Mouse (Mus musculus): ENCODE measurements around the gene B4galnt1. TPM values are rescaled to one million over a fixed set of nuclear protein-coding genes. Genes with fewer than 3 reads are reported as not detected.
A peak's percentile ranks its signal among the peaks of the same experiment; 100 is the strongest.

B4galnt1 gene
- polyA plus RNA-seq, 2 experiments = 11.8 to 12.1 TPM

DNA sequence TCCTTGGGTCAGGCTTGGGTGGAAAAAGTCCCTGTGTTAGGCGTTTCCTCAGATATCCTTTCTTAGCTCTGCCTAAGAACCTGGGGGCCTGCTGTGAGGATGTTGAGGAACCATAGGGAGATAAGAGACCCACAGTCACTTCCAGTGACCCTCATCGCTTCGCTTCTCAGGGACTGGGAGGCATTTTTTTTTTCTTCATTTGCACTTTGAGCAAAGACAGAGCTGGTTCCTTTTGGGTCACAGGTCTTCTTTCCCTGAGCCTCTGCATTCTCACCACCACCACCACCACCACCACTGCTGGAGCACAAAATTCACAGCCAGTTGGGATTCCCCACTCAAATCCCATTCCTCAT is 15.6 kb downstream of the B4galnt1 start:
- H3K27me3 ChIP-seq (ENCODE audit: control insufficient read depth, insufficient read depth, low read length) = peaks cover 46% of the 10 kb centered on the region
- H3K4me2 ChIP-seq (replicated peaks; ENCODE audit: low read depth, low read length, severe bottlenecking) = peak overlapping the region; percentile 45
- WGBS = 22% methylated on average over 3 of the region's 3 CpGs
- H3K4me3 ChIP-seq (replicated peaks; ENCODE audit: low read length) = peak overlapping the region; percentile 22; the same call in 1 of the 2 replicates
- H3K9ac ChIP-seq (ENCODE audit: low read depth, low read length, severe bottlenecking) = no peak overlapping the region
- peaks cover 37% of the 10 kb centered on the region for H3K36me3 ChIP-seq (ENCODE audit: control insufficient read depth, insufficient read depth, low read length)
- ATAC-seq (ENCODE audit: low FRiP score, low read depth) = no peak
- DNase-seq (ENCODE audit: low spot score) = no peak
- no peak overlapping the region for H3K27ac ChIP-seq (replicated peaks; ENCODE audit: low read depth, low read length)
- TF ChIP-seq POLR2A (IDR thresholded peaks at IDR 0.05; ENCODE audit: borderline replicate concordance, extremely low read depth, insufficient read depth, insufficient read length) = no peak
- peaks cover 19% of the 10 kb centered on the region for H3K4me1 ChIP-seq (ENCODE audit: control insufficient read depth, insufficient read depth, low read length)
- no peaks in the 10 kb centered on the region for H3K9me3 ChIP-seq (ENCODE audit: control insufficient read depth, low read length)

DNA sequence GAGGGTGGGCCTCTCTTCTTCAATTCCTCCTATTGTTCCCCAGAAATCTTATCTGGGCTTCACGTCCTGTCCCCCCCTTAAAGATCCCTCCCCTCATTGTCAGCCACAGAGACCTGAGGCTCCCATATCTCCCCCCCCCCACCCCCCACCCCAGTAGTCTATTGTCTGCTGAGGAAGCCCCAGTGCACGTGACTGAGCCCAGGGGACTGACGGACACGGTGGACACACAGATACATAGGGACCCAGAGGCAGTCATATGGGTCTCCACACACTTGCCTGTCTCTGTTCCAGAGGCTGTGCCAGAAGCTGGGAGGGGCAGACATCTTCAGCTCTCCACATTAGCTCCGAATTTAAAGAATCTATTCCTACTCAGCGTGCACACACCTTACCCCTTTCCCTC is 16.5 kb downstream of the B4galnt1 start:
- peaks cover 42% of the 10 kb centered on the region for H3K27me3 ChIP-seq (ENCODE audit: control insufficient read depth, insufficient read depth, low read length)
- H3K4me1 ChIP-seq (ENCODE audit: control insufficient read depth, insufficient read depth, low read length) = peaks cover 19% of the 10 kb centered on the region
- WGBS = 87% methylated on average over 6 of the region's 6 CpGs
- no peak overlapping the region for H3K27ac ChIP-seq (replicated peaks; ENCODE audit: low read depth, low read length)
- H3K4me2 ChIP-seq (replicated peaks; ENCODE audit: low read depth, low read length, severe bottlenecking) = no peak overlapping the region
- H3K9me3 ChIP-seq (ENCODE audit: control insufficient read depth, low read length) = no peaks in the 10 kb centered on the region
- H3K9ac ChIP-seq (ENCODE audit: low read depth, low read length, severe bottlenecking) = no peak overlapping the region
- H3K4me3 ChIP-seq (replicated peaks; ENCODE audit: low read length) = no peak overlapping the region
- no peak for ATAC-seq (ENCODE audit: low FRiP score, low read depth)
- no peak for DNase-seq (ENCODE audit: low spot score)
- no peak for TF ChIP-seq POLR2A (IDR thresholded peaks at IDR 0.05; ENCODE audit: borderline replicate concordance, extremely low read depth, insufficient read depth, insufficient read length)
- H3K36me3 ChIP-seq (ENCODE audit: control insufficient read depth, insufficient read depth, low read length) = peaks cover 46% of the 10 kb centered on the region

GRCm38 (mm10) chr10:127182624-127183023 is 17.6 kb downstream of the B4galnt1 start:
- no peak for ATAC-seq (ENCODE audit: low FRiP score, low read depth)
- no peak overlapping the region for H3K9ac ChIP-seq (ENCODE audit: low read depth, low read length, severe bottlenecking)
- 86% methylated on average over 4 of the region's 4 CpGs for WGBS
- H3K9me3 ChIP-seq (ENCODE audit: control insufficient read depth, low read length) = no peaks in the 10 kb centered on the region
- H3K27ac ChIP-seq (replicated peaks; ENCODE audit: low read depth, low read length) = no peak overlapping the region
- no peak for TF ChIP-seq POLR2A (IDR thresholded peaks at IDR 0.05; ENCODE audit: borderline replicate concordance, extremely low read depth, insufficient read depth, insufficient read length)
- peaks cover 33% of the 10 kb centered on the region for H3K27me3 ChIP-seq (ENCODE audit: control insufficient read depth, insufficient read depth, low read length)
- no peak for DNase-seq (ENCODE audit: low spot score)
- no peak overlapping the region for H3K4me2 ChIP-seq (replicated peaks; ENCODE audit: low read depth, low read length, severe bottlenecking)
- H3K4me3 ChIP-seq (replicated peaks; ENCODE audit: low read length) = no peak overlapping the region
- H3K4me1 ChIP-seq (ENCODE audit: control insufficient read depth, insufficient read depth, low read length) = peaks cover 22% of the 10 kb centered on the region
- H3K36me3 ChIP-seq (ENCODE audit: control insufficient read depth, insufficient read depth, low read length) = peaks cover 53% of the 10 kb centered on the region

DNA sequence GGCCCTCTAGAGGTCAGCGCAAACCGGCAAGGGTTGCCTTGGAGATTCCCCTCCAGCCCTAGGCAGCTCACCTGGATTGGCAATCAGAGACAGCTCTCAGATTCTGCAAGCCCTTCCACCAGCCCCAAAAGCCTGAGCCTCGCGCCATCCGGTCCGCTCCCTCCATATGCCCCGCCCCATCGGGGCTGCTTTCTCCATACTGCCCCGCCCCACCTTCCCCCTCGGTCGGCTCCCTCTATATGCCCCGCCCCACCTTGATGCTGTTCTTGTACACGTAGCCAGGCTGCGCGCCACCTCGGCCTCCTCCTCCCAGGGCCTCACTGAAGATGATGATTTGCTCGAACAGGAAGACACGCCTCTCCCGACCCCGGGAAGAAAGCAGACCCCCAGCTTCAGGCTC is 18.7 kb downstream of the B4galnt1 start:
- 17% methylated on average over 16 of the region's 20 CpGs for WGBS
- DNase-seq (ENCODE audit: low spot score) = no peak
- peaks cover 17% of the 10 kb centered on the region for H3K4me1 ChIP-seq (ENCODE audit: control insufficient read depth, insufficient read depth, low read length)

GRCm38 (mm10) chr10:127185101-127185500 is 20.1 kb downstream of the B4galnt1 start:
- no peak for ATAC-seq (ENCODE audit: low FRiP score, low read depth)
- H3K27me3 ChIP-seq (ENCODE audit: control insufficient read depth, insufficient read depth, low read length) = peaks cover 9% of the 10 kb centered on the region
- H3K4me1 ChIP-seq (ENCODE audit: control insufficient read depth, insufficient read depth, low read length) = peaks cover 17% of the 10 kb centered on the region

More for the DNA sequence above, 18.7 kb downstream of the B4galnt1 start:
- no peak for ATAC-seq (ENCODE audit: low FRiP score, low read depth)
- H3K4me2 ChIP-seq (replicated peaks; ENCODE audit: low read depth, low read length, severe bottlenecking) = no peak overlapping the region
- TF ChIP-seq POLR2A (IDR thresholded peaks at IDR 0.05; ENCODE audit: borderline replicate concordance, extremely low read depth, insufficient read depth, insufficient read length) = no peak
- peaks cover 22% of the 10 kb centered on the region for H3K27me3 ChIP-seq (ENCODE audit: control insufficient read depth, insufficient read depth, low read length)
- H3K9me3 ChIP-seq (ENCODE audit: control insufficient read depth, low read length) = no peaks in the 10 kb centered on the region
- no peak overlapping the region for H3K27ac ChIP-seq (replicated peaks; ENCODE audit: low read depth, low read length)
- peaks cover 53% of the 10 kb centered on the region for H3K36me3 ChIP-seq (ENCODE audit: control insufficient read depth, insufficient read depth, low read length)
- H3K4me3 ChIP-seq (replicated peaks; ENCODE audit: low read length) = no peak overlapping the region
- no peak overlapping the region for H3K9ac ChIP-seq (ENCODE audit: low read depth, low read length, severe bottlenecking)

GRCm38 (mm10) chr10:127185506-127185905 is 20.5 kb downstream of the B4galnt1 start:
- peaks cover 17% of the 10 kb centered on the region for H3K4me1 ChIP-seq (ENCODE audit: control insufficient read depth, insufficient read depth, low read length)
- no peaks in the 10 kb centered on the region for H3K9me3 ChIP-seq (ENCODE audit: control insufficient read depth, low read length)
- ATAC-seq (ENCODE audit: low FRiP score, low read depth) (no peak), DNase-seq (ENCODE audit: low spot score) (no peak)
- no peak overlapping the region for H3K4me3 ChIP-seq (replicated peaks; ENCODE audit: low read length)
- peaks cover 5% of the 10 kb centered on the region for H3K27me3 ChIP-seq (ENCODE audit: control insufficient read depth, insufficient read depth, low read length)
- H3K27ac ChIP-seq (replicated peaks; ENCODE audit: low read depth, low read length) = no peak overlapping the region
- 85% methylated on average over 15 of the region's 15 CpGs for WGBS
- H3K36me3 ChIP-seq (ENCODE audit: control insufficient read depth, insufficient read depth, low read length) = peaks cover 54% of the 10 kb centered on the region
- no peak for TF ChIP-seq POLR2A (IDR thresholded peaks at IDR 0.05; ENCODE audit: borderline replicate concordance, extremely low read depth, insufficient read depth, insufficient read length)
- no peak overlapping the region for H3K4me2 ChIP-seq (replicated peaks; ENCODE audit: low read depth, low read length, severe bottlenecking)
- H3K9ac ChIP-seq (ENCODE audit: low read depth, low read length, severe bottlenecking) = no peak overlapping the region

More at GRCm38 (mm10) chr10:127185101-127185500, 20.1 kb downstream of the B4galnt1 start:
- no peak for DNase-seq (ENCODE audit: low spot score)
- WGBS = 77% methylated on average over 9 of the region's 9 CpGs
- H3K27ac ChIP-seq (replicated peaks; ENCODE audit: low read depth, low read length) = no peak overlapping the region
- H3K4me3 ChIP-seq (replicated peaks; ENCODE audit: low read length) = no peak overlapping the region
- no peak overlapping the region for H3K4me2 ChIP-seq (replicated peaks; ENCODE audit: low read depth, low read length, severe bottlenecking)
- no peak overlapping the region for H3K9ac ChIP-seq (ENCODE audit: low read depth, low read length, severe bottlenecking)
- H3K36me3 ChIP-seq (ENCODE audit: control insufficient read depth, insufficient read depth, low read length) = peaks cover 53% of the 10 kb centered on the region
- no peaks in the 10 kb centered on the region for H3K9me3 ChIP-seq (ENCODE audit: control insufficient read depth, low read length)
- no peak for TF ChIP-seq POLR2A (IDR thresholded peaks at IDR 0.05; ENCODE audit: borderline replicate concordance, extremely low read depth, insufficient read depth, insufficient read length)
